Mouse (Mus musculus): ENCODE data around the gene Rab11fip2. TPM values are rescaled to one million over a fixed set of nuclear protein-coding genes. Genes with fewer than 3 reads are reported as not detected.

Rab11fip2 gene
- polyA plus RNA-seq, 1 experiment from 2014 or later: 2.9 TPM

- Histone ChIP-seq H3K9ac (ENCODE audit: low read length) (no peak overlapping the region), H3K36me3 (ENCODE audit: control insufficient read depth, insufficient read depth, low read length) (no peaks in the 10 kb centered on the region), H3K4me3 (ENCODE audit: low read depth, low read length) (no peak overlapping the region), H3K4me1 (replicated peaks; ENCODE audit: control insufficient read depth, insufficient read depth) (no peaks in the 10 kb centered on the region), H3K27ac (replicated peaks) (no peak overlapping the region), H3K27me3 (ENCODE audit: control insufficient read depth, insufficient read depth, low read length) (no peaks in the 10 kb centered on the region), H3K4me2 (replicated peaks; ENCODE audit: low read depth) (no peak overlapping the region), H3K9me3 (ENCODE audit: control insufficient read depth, low read length) (no peaks in the 10 kb centered on the region)
- no peak for DNase-seq (ENCODE audit: low spot score)
- WGBS: 73% methylated on average over 2 of the region's 2 CpGs
- ATAC-seq (ENCODE audit: low FRiP score, low TSS enrichment): no peak
- no peak for TF ChIP-seq EP300 (optimal IDR thresholded peaks at IDR 0.05)
- no peak for TF ChIP-seq CTCF (IDR thresholded peaks at IDR 0.05; ENCODE audit: low read depth)
Measured at GRCm38 (mm10) chr19:59885301-59885700, 58.2 kb downstream of the Rab11fip2 start.

- ATAC-seq (ENCODE audit: low FRiP score, low TSS enrichment): no peak
- 95% methylated on average over 2 of the region's 2 CpGs for WGBS
Measured at GRCm38 (mm10) chr19:59877238-59877637, 66.2 kb downstream of the Rab11fip2 start.

GRCm38 (mm10) chr19:59866666-59867065 lies 76.8 kb downstream of the Rab11fip2 start:
- no peaks in the 10 kb centered on the region for H3K9me3 ChIP-seq (ENCODE audit: control insufficient read depth, low read length)
- 80% methylated on average over 9 of the region's 9 CpGs for WGBS
- no peak overlapping the region for H3K4me3 ChIP-seq (ENCODE audit: low read depth, low read length)
- H3K4me1 ChIP-seq (replicated peaks; ENCODE audit: control insufficient read depth, insufficient read depth): no peaks in the 10 kb centered on the region
- ATAC-seq (ENCODE audit: low FRiP score, low TSS enrichment): no peak
- H3K4me2 ChIP-seq (replicated peaks; ENCODE audit: low read depth): no peak overlapping the region
- TF ChIP-seq CTCF (IDR thresholded peaks at IDR 0.05; ENCODE audit: low read depth) (no peak), EP300 (optimal IDR thresholded peaks at IDR 0.05) (no peak)
- DNase-seq (ENCODE audit: low spot score): no peak
- H3K27ac ChIP-seq (replicated peaks): no peak overlapping the region
- H3K27me3 ChIP-seq (ENCODE audit: control insufficient read depth, insufficient read depth, low read length): no peaks in the 10 kb centered on the region
- H3K36me3 ChIP-seq (ENCODE audit: control insufficient read depth, insufficient read depth, low read length): no peaks in the 10 kb centered on the region
- no peak overlapping the region for H3K9ac ChIP-seq (ENCODE audit: low read length)

More at GRCm38 (mm10) chr19:59877238-59877637, 66.2 kb downstream of the Rab11fip2 start:
- no peak overlapping the region for H3K4me2 ChIP-seq (replicated peaks; ENCODE audit: low read depth)
- H3K36me3 ChIP-seq (ENCODE audit: control insufficient read depth, insufficient read depth, low read length): no peaks in the 10 kb centered on the region
- DNase-seq (ENCODE audit: low spot score): no peak
- no peak overlapping the region for H3K9ac ChIP-seq (ENCODE audit: low read length)
- H3K27me3 ChIP-seq (ENCODE audit: control insufficient read depth, insufficient read depth, low read length): no peaks in the 10 kb centered on the region
- no peaks in the 10 kb centered on the region for H3K9me3 ChIP-seq (ENCODE audit: control insufficient read depth, low read length)
- TF ChIP-seq CTCF (IDR thresholded peaks at IDR 0.05; ENCODE audit: low read depth): no peak
- TF ChIP-seq EP300 (optimal IDR thresholded peaks at IDR 0.05): no peak
- H3K4me1 ChIP-seq (replicated peaks; ENCODE audit: control insufficient read depth, insufficient read depth): no peaks in the 10 kb centered on the region
- H3K4me3 ChIP-seq (ENCODE audit: low read depth, low read length): no peak overlapping the region
- H3K27ac ChIP-seq (replicated peaks): no peak overlapping the region

GRCm38 (mm10) chr19:59862423-59862822 lies 81.0 kb downstream of the Rab11fip2 start:
- no peak overlapping the region for H3K4me3 ChIP-seq (ENCODE audit: low read depth, low read length)
- no peak overlapping the region for H3K9ac ChIP-seq (ENCODE audit: low read length)
- no peaks in the 10 kb centered on the region for H3K9me3 ChIP-seq (ENCODE audit: control insufficient read depth, low read length)
- no peak overlapping the region for H3K27ac ChIP-seq (replicated peaks)
- DNase-seq (ENCODE audit: low spot score): no peak
- H3K4me2 ChIP-seq (replicated peaks; ENCODE audit: low read depth): no peak overlapping the region
- no peak for ATAC-seq (ENCODE audit: low FRiP score, low TSS enrichment)
- no peaks in the 10 kb centered on the region for H3K4me1 ChIP-seq (replicated peaks; ENCODE audit: control insufficient read depth, insufficient read depth)
- H3K36me3 ChIP-seq (ENCODE audit: control insufficient read depth, insufficient read depth, low read length): no peaks in the 10 kb centered on the region
- TF ChIP-seq CTCF (IDR thresholded peaks at IDR 0.05; ENCODE audit: low read depth) (no peak), EP300 (optimal IDR thresholded peaks at IDR 0.05) (no peak)
- H3K27me3 ChIP-seq (ENCODE audit: control insufficient read depth, insufficient read depth, low read length): no peaks in the 10 kb centered on the region

- DNase-seq (ENCODE audit: low spot score): no peak
- Histone ChIP-seq H3K27me3 (ENCODE audit: control insufficient read depth, insufficient read depth, low read length) (no peaks in the 10 kb centered on the region), H3K27ac (replicated peaks) (no peak overlapping the region), H3K9me3 (ENCODE audit: control insufficient read depth, low read length) (no peaks in the 10 kb centered on the region), H3K4me3 (ENCODE audit: low read depth, low read length) (no peak overlapping the region), H3K4me1 (replicated peaks; ENCODE audit: control insufficient read depth, insufficient read depth) (no peaks in the 10 kb centered on the region), H3K4me2 (replicated peaks; ENCODE audit: low read depth) (no peak overlapping the region), H3K36me3 (ENCODE audit: control insufficient read depth, insufficient read depth, low read length) (no peaks in the 10 kb centered on the region), H3K9ac (ENCODE audit: low read length) (no peak overlapping the region)
- ATAC-seq (ENCODE audit: low FRiP score, low TSS enrichment): no peak
- WGBS: 65% methylated on average over 3 of the region's 3 CpGs
- TF ChIP-seq CTCF (IDR thresholded peaks at IDR 0.05; ENCODE audit: low read depth): no peak
- TF ChIP-seq EP300 (optimal IDR thresholded peaks at IDR 0.05): no peak
Measured at GRCm38 (mm10) chr19:59860799-59861198, 82.7 kb downstream of the Rab11fip2 start.

- no peak overlapping the region for H3K9ac ChIP-seq (ENCODE audit: low read length)
- no peaks in the 10 kb centered on the region for H3K4me1 ChIP-seq (replicated peaks; ENCODE audit: control insufficient read depth, insufficient read depth)
- TF ChIP-seq CTCF (IDR thresholded peaks at IDR 0.05; ENCODE audit: low read depth) (no peak), EP300 (optimal IDR thresholded peaks at IDR 0.05) (no peak)
- 49% methylated on average over 3 of the region's 3 CpGs for WGBS
- H3K4me3 ChIP-seq (ENCODE audit: low read depth, low read length): no peak overlapping the region
- H3K27me3 ChIP-seq (ENCODE audit: control insufficient read depth, insufficient read depth, low read length): no peaks in the 10 kb centered on the region
- no peak for ATAC-seq (ENCODE audit: low FRiP score, low TSS enrichment)
- no peak overlapping the region for H3K27ac ChIP-seq (replicated peaks)
- no peak overlapping the region for H3K4me2 ChIP-seq (replicated peaks; ENCODE audit: low read depth)
- no peaks in the 10 kb centered on the region for H3K36me3 ChIP-seq (ENCODE audit: control insufficient read depth, insufficient read depth, low read length)
- H3K9me3 ChIP-seq (ENCODE audit: control insufficient read depth, low read length): no peaks in the 10 kb centered on the region
- DNase-seq (ENCODE audit: low spot score): no peak
Measured at GRCm38 (mm10) chr19:59853061-59853460, 90.4 kb downstream of the Rab11fip2 start.
